Mouse (Mus musculus) myocyte (in vitro differentiated cells): Measurements from ENCODE around the gene Xrcc6.

ENCODE experiments used
- CEBPB ChIP-seq: IDR thresholded peaks from 2 replicates; pipeline ENCODE4 v1.6.1; 2011; ENCODE audit warnings: mild to moderate bottlenecking, moderate library complexity; ENCODE audit not compliant: poor library complexity, insufficient read depth, severe bottlenecking
- E2F4 ChIP-seq: IDR thresholded peaks from one replicate; pipeline ENCODE4 v1.6.1; 2011; ENCODE audit warnings: mild to moderate bottlenecking, control low read depth, moderate library complexity; ENCODE audit not compliant: insufficient read depth
- MAX ChIP-seq: IDR thresholded peaks from one replicate; pipeline ENCODE4 v1.6.1; 2011; ENCODE audit warnings: low read depth, mild to moderate bottlenecking, control low read depth
- MYOD1 ChIP-seq, 3 experiments: IDR thresholded peaks; one replicate each; pipeline ENCODE4 v1.6.1; 2011; ENCODE audit warnings: control low read depth in 2 of 3, low read depth in 2 of 3, mild to moderate bottlenecking in 2 of 3, moderate library complexity in 1 of 3; ENCODE audit not compliant: insufficient read length in 2 of 3, control insufficient read depth in 1 of 3
- POLR2A ChIP-seq: IDR thresholded peaks from one replicate; pipeline ENCODE4 v1.6.1; 2011; ENCODE audit warnings: low read depth, mild to moderate bottlenecking, control low read depth, moderate library complexity; ENCODE audit not compliant: insufficient read length
- POLR2AphosphoS2 ChIP-seq: IDR thresholded peaks from one replicate; pipeline ENCODE4 v1.6.1; 2011; ENCODE audit warnings: low read depth, control low read depth; ENCODE audit not compliant: insufficient read length
- SRF ChIP-seq: IDR thresholded peaks from one replicate; pipeline ENCODE4 v1.6.1; 2011; ENCODE audit warnings: low read depth; ENCODE audit not compliant: control insufficient read depth, insufficient read length
- TCF12 ChIP-seq: IDR thresholded peaks from one replicate; pipeline ENCODE4 v1.6.1; 2011; ENCODE audit warnings: mild to moderate bottlenecking, control low read depth; ENCODE audit not compliant: poor library complexity, insufficient read depth, severe bottlenecking
- TCF3 ChIP-seq: IDR thresholded peaks from one replicate; pipeline ENCODE4 v1.6.1; 2011; ENCODE audit warnings: low read depth, control low read depth; ENCODE audit not compliant: insufficient read length
- USF1 ChIP-seq: IDR thresholded peaks from one replicate; pipeline ENCODE4 v1.6.1; 2011; ENCODE audit warnings: low read depth, mild to moderate bottlenecking, control low read depth, moderate library complexity

DNA sequence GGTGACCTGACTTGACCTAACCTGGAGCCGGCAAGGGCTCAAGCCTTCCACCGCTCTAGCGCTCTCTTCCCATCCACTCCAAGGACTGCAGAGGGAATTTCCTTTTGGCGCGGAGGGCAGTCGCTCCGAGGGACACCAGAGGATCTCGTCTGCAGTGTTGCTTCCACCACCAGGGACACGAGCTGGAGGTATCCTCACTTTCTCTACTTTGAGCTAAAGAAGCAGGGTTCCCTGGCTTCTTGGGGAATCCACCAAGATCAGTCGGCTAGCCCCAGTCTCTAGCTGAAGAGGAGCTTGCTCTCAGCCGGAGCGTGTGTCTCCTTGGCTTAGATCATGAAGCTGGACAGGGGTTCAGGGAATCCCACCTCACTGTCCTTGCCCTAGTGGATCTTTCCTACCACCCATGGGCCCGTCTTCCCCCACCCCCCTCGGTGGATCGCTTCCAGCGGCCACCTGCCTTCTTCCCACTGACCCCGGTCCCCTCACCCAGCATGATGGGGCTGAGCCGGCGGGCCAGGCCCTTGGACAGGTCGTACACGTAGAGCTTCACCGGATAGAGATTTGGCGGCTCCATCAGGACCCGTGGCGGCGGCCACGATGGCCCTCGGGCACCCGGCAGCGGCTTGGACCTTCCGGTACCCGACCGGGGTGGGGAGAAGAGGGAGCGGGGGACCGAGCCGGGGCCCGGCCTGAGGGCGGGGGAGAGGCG is 27.9 kb downstream of the Xrcc6 start:
- TF ChIP-seq E2F4 (no peak), TCF12 (no peak), USF1 (no peak), POLR2A (no peak), POLR2AphosphoS2 (no peak), TCF3 (no peak), MAX (no peak), MYOD1 (IDR thresholded peaks at IDR 0.05; ENCODE audit: control insufficient read depth in 1 of 3, insufficient read length in 2 of 3, low read depth in 2 of 3) (no peak), CEBPB (no peak), SRF (peak; percentile 52)
